Mouse (Mus musculus) MEL (cell line): ENCODE data around the gene Pard3b.

Experiments used
- CHD1 ChIP-seq: IDR thresholded peaks from 2 replicates; pipeline ENCODE4 v1.6.1; 2012; ENCODE audit warnings: low read depth, mild to moderate bottlenecking, inconsistent platforms, low read length, improper control_type of control experiment
- CHD2 ChIP-seq: IDR thresholded peaks from 2 replicates; pipeline ENCODE4 v1.6.1; 2011; ENCODE audit warnings: low read length, improper control_type of control experiment
- CTCF ChIP-seq, 3 experiments: IDR thresholded peaks in 2 of 3; conservative IDR thresholded peaks in 1 of 3; 2 replicates each; pipeline ENCODE4 v1.5.1; 2011 to 2012; ENCODE audit warnings: low read length in 3 of 3, low read depth in 2 of 3, mild to moderate bottlenecking in 2 of 3, improper control_type of control experiment in 1 of 3, inconsistent platforms in 1 of 3, mixed read lengths in 1 of 3, moderate library complexity in 1 of 3; ENCODE audit not compliant: control insufficient read depth in 1 of 3, insufficient read depth in 1 of 3, poor library complexity in 1 of 3, severe bottlenecking in 1 of 3
- E2F4 ChIP-seq: IDR thresholded peaks from 2 replicates; pipeline ENCODE4 v1.6.1; 2011; ENCODE audit warnings: low read depth, low read length, improper control_type of control experiment, borderline replicate concordance
- HCFC1 ChIP-seq: IDR thresholded peaks from 2 replicates; pipeline ENCODE4 v1.6.1; 2012; ENCODE audit warnings: low read depth, mild to moderate bottlenecking, inconsistent platforms, low read length, improper control_type of control experiment, moderate library complexity
- JUND ChIP-seq: IDR thresholded peaks from 2 replicates; pipeline ENCODE4 v1.6.1; 2011; ENCODE audit warnings: low read depth, mild to moderate bottlenecking, improper control_type of control experiment, low read length
- MAX ChIP-seq: IDR thresholded peaks from 2 replicates; pipeline ENCODE4 v1.6.1; 2011; ENCODE audit warnings: low read length, improper control_type of control experiment
- NRF1 ChIP-seq: IDR thresholded peaks from 2 replicates; pipeline ENCODE4 v1.6.1; 2014; ENCODE audit warnings: low read depth, mild to moderate bottlenecking, inconsistent platforms, low read length, improper control_type of control experiment, moderate library complexity; ENCODE audit not compliant: poor library complexity, insufficient read depth, severe bottlenecking
- POLR2A ChIP-seq, 2 experiments: IDR thresholded peaks; 2 replicates each; pipeline ENCODE4 v1.6.1; 2011 to 2012; ENCODE audit warnings: low read length in 2 of 2, mild to moderate bottlenecking in 2 of 2, control low read depth in 1 of 2, improper control_type of control experiment in 1 of 2, low read depth in 1 of 2, moderate library complexity in 1 of 2; ENCODE audit not compliant: control insufficient read depth in 1 of 2, insufficient read depth in 1 of 2, poor library complexity in 1 of 2
- RCOR1 ChIP-seq: IDR thresholded peaks from 2 replicates; pipeline ENCODE4 v1.6.1; 2012; ENCODE audit warnings: low read depth, mild to moderate bottlenecking, inconsistent platforms, low read length, improper control_type of control experiment
- SMC3 ChIP-seq: IDR thresholded peaks from 2 replicates; pipeline ENCODE4 v1.6.1; 2011; ENCODE audit warnings: low read depth, low read length, improper control_type of control experiment
- UBTF ChIP-seq: IDR thresholded peaks from 2 replicates; pipeline ENCODE4 v1.6.1; 2012; ENCODE audit warnings: low read depth, mild to moderate bottlenecking, inconsistent platforms, low read length, improper control_type of control experiment, moderate library complexity, borderline replicate concordance; ENCODE audit not compliant: insufficient read depth
- USF2 ChIP-seq, 2 experiments: IDR thresholded peaks; 2 replicates each; pipeline ENCODE4 v1.6.1; 2011 to 2012; ENCODE audit warnings: improper control_type of control experiment in 2 of 2, low read length in 2 of 2, borderline replicate concordance in 1 of 2, inconsistent platforms in 1 of 2, low read depth in 1 of 2, mild to moderate bottlenecking in 1 of 2; ENCODE audit not compliant: insufficient read depth in 1 of 2
- ZNF384 ChIP-seq: IDR thresholded peaks from 2 replicates; pipeline ENCODE4 v1.6.1; 2012; ENCODE audit warnings: low read depth, mild to moderate bottlenecking, inconsistent platforms, low read length, improper control_type of control experiment

DNA sequence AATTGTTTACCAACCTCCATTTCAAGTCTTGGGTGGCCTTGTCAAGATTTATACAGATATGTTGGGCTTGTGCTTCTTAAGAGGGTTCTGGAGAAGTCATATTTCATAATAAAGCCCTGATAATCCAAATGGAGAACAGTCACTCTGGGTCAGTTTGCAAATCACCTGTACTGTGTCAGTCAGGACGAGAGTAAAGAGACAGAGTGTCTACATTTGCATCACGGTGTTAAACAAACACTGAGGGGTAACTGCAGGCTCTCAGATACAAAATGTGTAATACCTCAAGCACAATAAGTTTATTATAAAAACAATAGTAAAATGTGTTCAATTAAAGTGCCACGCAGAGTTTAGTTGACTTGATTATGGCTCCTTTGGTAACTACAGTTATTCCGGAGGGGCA, 91.0 kb downstream of the Pard3b start:
- no peak for TF ChIP-seq CTCF (IDR thresholded peaks at IDR 0.05 in 2 of 3, conservative IDR thresholded peaks at IDR 0.05 in 1 of 3; ENCODE audit: control insufficient read depth in 1 of 3, insufficient read depth in 1 of 3, low read depth in 2 of 3, low read length in 3 of 3, poor library complexity in 1 of 3, severe bottlenecking in 1 of 3)
- TF ChIP-seq RCOR1: no peak
- TF ChIP-seq UBTF: no peak
- no peak for TF ChIP-seq MAX
- no peak for TF ChIP-seq USF2 (IDR thresholded peaks at IDR 0.05; ENCODE audit: borderline replicate concordance in 1 of 2, insufficient read depth in 1 of 2, low read depth in 1 of 2, low read length in 2 of 2)
- TF ChIP-seq E2F4: no peak
- TF ChIP-seq HCFC1: no peak
- TF ChIP-seq CHD2: no peak
- no peak for TF ChIP-seq SMC3
- TF ChIP-seq POLR2A (IDR thresholded peaks at IDR 0.05; ENCODE audit: control insufficient read depth in 1 of 2, insufficient read depth in 1 of 2, low read depth in 1 of 2, low read length in 2 of 2, poor library complexity in 1 of 2): no peak
- no peak for TF ChIP-seq NRF1
- no peak for TF ChIP-seq JUND
- no peak for TF ChIP-seq CHD1
- TF ChIP-seq ZNF384: no peak
